Mouse (Mus musculus) lung, embryonic 16.5 days (tissue): ENCODE data around the gene Pex26. TPM values are rescaled to one million over a fixed set of nuclear protein-coding genes. Genes with fewer than 3 reads are reported as not detected.
A peak's percentile ranks its signal among the peaks of the same experiment; 100 is the strongest.

Experiments
- ATAC-seq: fragments of 200-750 bp; cut with Nextera tagmentation; 2 replicates; pipeline ENCODE4 v1.8.0; 2017; ENCODE audit warnings: low read depth, mild to moderate bottlenecking, moderate library complexity
- H3K27ac ChIP-seq: fragments of 300-500 bp; sonication (generic); 2 replicates; pipeline ENCODE4 v1.5.1; 2014; ENCODE audit warnings: mild to moderate bottlenecking, control low read depth, low read length
- H3K27me3 ChIP-seq: fragments of 300-500 bp; sonication (generic); 2 replicates; pipeline ENCODE4 v1.6.1; 2014; ENCODE audit warnings: low read depth, low read length, mixed read lengths; ENCODE audit not compliant: control insufficient read depth, insufficient read depth
- H3K36me3 ChIP-seq: fragments of 300-500 bp; sonication (generic); 2 replicates; pipeline ENCODE4 v1.6.1; 2014; ENCODE audit warnings: low read length; ENCODE audit not compliant: control insufficient read depth, insufficient read depth
- H3K4me1 ChIP-seq: fragments of 300-500 bp; sonication (generic); replicated peaks from 2 replicates; pipeline ENCODE4 v1.6.1; 2014; ENCODE audit warnings: low read length, mixed read lengths; ENCODE audit not compliant: control insufficient read depth, insufficient read depth
- H3K4me2 ChIP-seq: fragments of 300-500 bp; sonication (generic); 2 replicates; pipeline ENCODE4 v1.6.1; 2014; ENCODE audit warnings: low read depth, low read length, control low read depth
- H3K4me3 ChIP-seq: fragments of 300-500 bp; sonication (generic); 2 replicates; pipeline ENCODE4 v1.5.1; 2014; ENCODE audit warnings: mild to moderate bottlenecking, low read length, control low read depth
- H3K9ac ChIP-seq: fragments of 300-500 bp; sonication (generic); 2 replicates; pipeline ENCODE4 v1.6.1; 2014; ENCODE audit warnings: low read length, control low read depth
- H3K9me3 ChIP-seq: fragments of 300-500 bp; sonication (generic); 2 replicates; pipeline ENCODE4 v1.6.1; 2016; ENCODE audit warnings: low read length; ENCODE audit not compliant: control insufficient read depth
- WGBS: fragments of 180-500 bp; shearing (Covaris S2); extraction: QIAGEN DNeasy Blood & Tissue Kit; methylation state at CpG from one replicate; pipeline ENCODE4 v1.1.7; 2014; 5-methylcytosine and 5-hydroxymethylcytosine counted together
- polyA plus RNA-seq: library from polyadenylated mRNA; unstranded; fragments of >200 nt; fragmentation: Nextera tagmentation; extraction: Ambion mirVana; gene quantifications from 2 replicates; pipeline ENCODE4 v1.2.1, GENCODE M21; 2015

The Pex26 gene
- polyA plus RNA-seq, 1 experiment from 2014 or later, result 15.6 TPM

DNA sequence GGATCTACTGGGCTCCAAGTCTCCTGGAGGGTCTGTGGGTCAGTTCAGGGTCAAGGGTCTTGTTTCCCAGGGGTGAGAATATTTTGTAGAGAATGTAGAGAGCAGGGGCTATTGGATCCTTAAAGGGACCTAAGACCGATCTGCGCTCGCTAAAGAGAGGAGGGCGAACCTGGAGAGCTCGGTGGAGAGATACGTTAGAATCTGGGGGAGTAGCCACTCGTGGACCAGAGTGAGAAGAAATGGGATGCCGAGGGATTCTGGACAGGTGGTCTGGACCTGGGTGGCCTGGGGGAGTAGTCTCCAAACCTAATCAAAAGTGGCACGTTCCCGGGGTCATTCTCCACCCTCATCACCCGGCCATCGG lies 27.4 kb downstream of the Pex26 start:
- no peaks in the 10 kb centered on the region for H3K36me3 ChIP-seq
- H3K9me3 ChIP-seq, result no peaks in the 10 kb centered on the region
- peak overlapping the region; percentile 43 for H3K4me3 ChIP-seq
- H3K9ac ChIP-seq, result peak overlapping the region; percentile 51
- H3K27me3 ChIP-seq, result peaks cover 7% of the 10 kb centered on the region
- H3K4me1 ChIP-seq, result peaks cover 19% of the 10 kb centered on the region
- peak overlapping the region; percentile 54 for H3K4me2 ChIP-seq
- WGBS, result 2% methylated on average over 12 of the region's 12 CpGs
- peak; percentile 10; the same call in 1 of the 2 replicates for ATAC-seq
- H3K27ac ChIP-seq, result peak overlapping the region; percentile 53

DNA sequence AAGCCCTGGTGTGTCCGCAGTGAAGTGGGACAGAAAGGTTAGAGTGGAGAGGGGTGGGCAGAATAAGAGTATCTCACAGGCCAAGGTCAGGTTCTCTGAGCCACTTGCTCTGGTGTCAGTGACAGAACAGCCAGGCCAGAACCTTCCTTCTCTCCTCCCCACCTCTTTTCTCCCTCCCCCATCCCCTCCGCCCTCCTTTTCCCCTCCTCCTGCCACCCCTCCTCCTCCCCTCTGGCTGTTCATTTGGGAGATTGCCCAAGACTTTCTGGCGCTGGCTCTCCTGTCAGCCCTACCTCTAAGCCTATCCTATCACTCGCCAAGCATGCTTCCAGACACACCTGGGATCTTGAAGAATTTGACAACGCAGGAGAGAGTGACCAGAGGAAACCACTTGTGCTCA lies 28.3 kb downstream of the Pex26 start:
- Histone ChIP-seq H3K9me3 (no peaks in the 10 kb centered on the region), H3K4me3 (peak overlapping the region; percentile 43), H3K9ac (peak overlapping the region; percentile 51), H3K4me1 (peaks cover 19% of the 10 kb centered on the region), H3K27me3 (peaks cover 7% of the 10 kb centered on the region), H3K36me3 (no peaks in the 10 kb centered on the region), H3K27ac (peak overlapping the region; percentile 58), H3K4me2 (peak overlapping the region; percentile 54)
- WGBS, result 5% methylated on average over 5 of the region's 5 CpGs
- peak; percentile 32 for ATAC-seq

DNA sequence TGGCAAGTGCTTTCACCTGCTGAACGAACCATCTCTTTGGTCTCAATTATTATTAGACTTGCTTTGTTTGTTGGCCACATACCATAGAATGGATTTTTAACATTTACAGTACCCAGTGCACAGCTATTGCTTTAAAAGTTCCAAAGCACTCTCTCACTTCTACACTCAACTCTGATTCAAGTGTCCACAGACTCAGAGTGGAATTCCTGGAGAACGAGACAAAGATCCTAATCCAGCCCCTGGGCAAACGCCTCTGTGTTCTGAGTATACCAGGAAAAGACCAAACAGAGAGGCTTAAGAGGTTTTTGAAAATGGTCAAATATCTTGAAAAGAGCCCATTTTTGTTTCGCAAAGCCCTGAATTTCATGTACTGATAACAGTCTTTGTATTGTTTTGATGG lies 29.5 kb downstream of the Pex26 start:
- ATAC-seq, result peak; percentile 39; the same call in 1 of the 2 replicates
- H3K36me3 ChIP-seq, result no peaks in the 10 kb centered on the region
- no peak overlapping the region for H3K4me2 ChIP-seq
- WGBS, result 52% methylated on average over 4 of the region's 4 CpGs
- peak overlapping the region; percentile 71 for H3K27ac ChIP-seq
- H3K9me3 ChIP-seq, result no peaks in the 10 kb centered on the region
- H3K9ac ChIP-seq, result no peak overlapping the region
- peaks cover 19% of the 10 kb centered on the region for H3K4me1 ChIP-seq
- H3K4me3 ChIP-seq, result no peak overlapping the region
- H3K27me3 ChIP-seq, result peaks cover 7% of the 10 kb centered on the region

DNA sequence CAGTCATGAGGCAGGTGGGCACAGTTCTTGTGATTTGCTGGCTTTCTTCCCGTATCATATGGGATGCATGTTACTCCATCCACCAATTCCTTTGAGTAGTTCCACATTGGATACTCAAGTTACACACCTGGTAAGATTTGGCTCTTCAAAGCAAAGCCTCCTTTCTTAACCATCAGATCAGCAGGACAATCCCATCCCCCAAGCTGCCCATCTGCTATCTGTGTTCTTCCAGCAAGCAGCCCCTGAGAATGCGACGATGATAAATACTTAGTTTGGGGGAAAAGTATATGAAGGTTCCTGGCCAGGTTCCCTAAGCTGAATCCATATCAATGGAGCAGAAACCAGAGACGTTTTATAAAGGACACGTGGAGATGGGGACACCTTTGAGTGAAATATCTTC lies 30.8 kb downstream of the Pex26 start:
- ATAC-seq, result no peak
- Histone ChIP-seq H3K27me3 (peaks cover 7% of the 10 kb centered on the region), H3K4me3 (no peak overlapping the region), H3K4me2 (no peak overlapping the region), H3K36me3 (no peaks in the 10 kb centered on the region), H3K9me3 (no peaks in the 10 kb centered on the region), H3K9ac (no peak overlapping the region), H3K4me1 (peaks cover 19% of the 10 kb centered on the region), H3K27ac (no peak overlapping the region)
- 74% methylated on average over 5 of the region's 5 CpGs for WGBS

DNA sequence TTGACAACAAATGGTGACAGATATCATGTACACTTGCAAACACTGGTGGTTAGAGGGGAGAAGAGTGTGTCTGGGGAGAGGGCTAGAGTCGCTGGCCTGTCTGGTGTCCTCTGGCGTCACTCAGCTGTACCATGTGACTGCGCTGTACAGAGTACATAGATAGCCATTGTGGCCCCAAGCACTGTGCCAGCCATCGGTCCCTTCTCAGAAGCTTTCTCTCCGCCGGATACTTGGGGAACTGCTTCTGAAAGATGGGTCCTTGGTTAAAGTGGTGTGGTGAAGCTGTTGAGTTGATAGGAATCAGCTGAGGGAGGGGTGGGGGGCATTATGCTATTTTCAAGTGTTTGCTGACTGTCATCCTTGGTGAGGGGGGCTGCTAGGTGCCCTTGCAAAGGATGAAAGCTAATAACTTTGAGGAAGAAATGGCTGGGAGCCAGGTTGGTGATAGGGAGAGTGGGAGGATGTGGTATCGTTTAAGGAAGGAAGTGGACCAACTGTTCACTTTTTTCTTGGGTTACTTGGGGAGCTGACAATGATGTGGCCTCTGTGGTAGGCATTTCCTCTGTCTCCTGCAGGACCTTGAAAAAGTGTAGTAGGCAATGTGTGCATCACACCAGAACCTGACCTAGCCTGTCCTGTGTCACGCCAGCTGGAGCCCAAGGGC lies 31.3 kb downstream of the Pex26 start:
- no peak overlapping the region for H3K9ac ChIP-seq
- H3K4me3 ChIP-seq, result no peak overlapping the region
- no peak for ATAC-seq
- 56% methylated on average over 8 of the region's 8 CpGs for WGBS
- H3K9me3 ChIP-seq, result no peaks in the 10 kb centered on the region
- no peak overlapping the region for H3K4me2 ChIP-seq
- no peaks in the 10 kb centered on the region for H3K36me3 ChIP-seq
- no peak overlapping the region for H3K27ac ChIP-seq
- peaks cover 19% of the 10 kb centered on the region for H3K4me1 ChIP-seq
- peaks cover 7% of the 10 kb centered on the region for H3K27me3 ChIP-seq

DNA sequence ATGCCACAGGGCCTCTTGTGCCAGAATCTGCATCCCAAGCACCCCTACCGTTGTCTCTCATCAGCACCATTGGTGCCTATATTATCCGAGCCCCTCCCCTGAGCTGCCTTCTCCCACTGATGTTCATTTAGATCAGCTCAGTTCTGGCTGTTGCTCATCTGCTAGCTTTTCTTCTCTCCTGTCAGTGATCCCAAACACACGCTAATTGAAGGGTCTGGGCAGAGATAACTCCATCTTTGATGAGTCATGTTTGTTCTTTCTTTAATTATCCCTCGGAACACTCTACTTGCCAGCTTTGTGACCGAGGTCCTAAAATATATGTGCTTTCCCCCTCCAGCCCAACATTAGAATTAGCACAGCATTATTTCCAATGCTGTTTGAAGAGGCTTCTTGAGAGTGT lies 31.9 kb downstream of the Pex26 start:
- WGBS, result 60% methylated on average over 5 of the region's 5 CpGs
- ATAC-seq, result no peak
- no peaks in the 10 kb centered on the region for H3K36me3 ChIP-seq

DNA sequence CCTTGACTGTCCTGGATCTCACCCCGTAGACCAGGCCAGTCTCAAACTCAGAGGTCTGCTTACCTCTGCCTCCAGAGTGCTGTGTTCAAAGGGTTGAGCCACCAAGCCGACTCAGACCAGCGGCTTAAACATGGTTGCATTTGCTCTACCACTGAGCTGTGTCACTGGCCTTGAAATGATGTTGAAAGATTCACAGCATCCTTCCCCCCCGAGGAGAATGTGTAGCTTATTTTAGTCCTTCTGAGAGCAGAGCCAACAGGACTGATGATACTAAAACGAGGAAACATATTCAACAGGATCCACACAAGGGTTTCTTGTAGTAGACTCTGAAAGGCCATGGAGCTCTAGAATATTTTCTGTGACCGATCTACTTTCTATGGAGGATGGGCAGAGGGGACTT lies 32.4 kb downstream of the Pex26 start:
- no peak overlapping the region for H3K27ac ChIP-seq

More for the DNA sequence above, 31.9 kb downstream of the Pex26 start:
- peaks cover 7% of the 10 kb centered on the region for H3K27me3 ChIP-seq
- no peak overlapping the region for H3K4me2 ChIP-seq
- H3K27ac ChIP-seq, result no peak overlapping the region
- H3K4me3 ChIP-seq, result no peak overlapping the region
- peaks cover 19% of the 10 kb centered on the region for H3K4me1 ChIP-seq
- H3K9me3 ChIP-seq, result no peaks in the 10 kb centered on the region
- no peak overlapping the region for H3K9ac ChIP-seq

DNA sequence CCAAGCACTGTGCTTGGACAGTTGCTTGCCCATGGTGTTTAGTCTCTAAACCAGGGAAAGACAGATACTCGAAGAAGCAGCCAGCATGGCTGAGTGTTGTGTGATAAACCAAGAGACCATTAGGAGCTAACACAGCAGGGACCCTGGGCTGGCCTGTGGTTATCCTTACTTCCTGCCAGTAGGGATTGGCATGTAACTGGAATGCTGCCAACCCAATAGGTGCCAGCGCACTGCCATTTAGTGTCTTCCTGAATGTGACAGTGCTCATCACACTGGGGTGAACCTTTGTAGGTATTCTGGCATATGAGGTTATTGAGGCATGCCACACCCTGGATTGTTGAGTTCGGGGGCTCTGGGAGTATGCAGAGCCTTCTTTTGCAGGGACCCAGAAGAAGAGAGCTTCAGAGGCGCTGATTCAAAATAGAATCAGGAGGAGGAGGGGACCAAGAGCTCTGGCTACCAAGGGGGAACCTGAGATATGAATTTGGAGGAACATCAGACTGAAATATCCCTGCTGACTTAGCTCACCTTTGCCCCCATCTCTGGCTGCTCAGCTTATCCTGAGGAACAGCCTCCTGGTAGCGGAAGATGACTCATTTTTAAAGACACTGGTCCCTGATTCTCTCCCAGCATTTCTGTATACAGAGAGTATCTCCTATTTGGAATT lies 33.3 kb downstream of the Pex26 start:
- Histone ChIP-seq H3K27me3 (no peaks in the 10 kb centered on the region), H3K27ac (no peak overlapping the region), H3K4me3 (no peak overlapping the region), H3K4me1 (peaks cover 11% of the 10 kb centered on the region; the same call in 1 of the 2 replicates), H3K9ac (no peak overlapping the region), H3K9me3 (no peaks in the 10 kb centered on the region), H3K4me2 (no peak overlapping the region), H3K36me3 (no peaks in the 10 kb centered on the region)
- ATAC-seq, result no peak
- 72% methylated on average over 5 of the region's 5 CpGs for WGBS

More for the DNA sequence above, 32.4 kb downstream of the Pex26 start:
- 79% methylated on average over 6 of the region's 6 CpGs for WGBS
- Histone ChIP-seq H3K27me3 (peaks cover 5% of the 10 kb centered on the region), H3K4me1 (peaks cover 19% of the 10 kb centered on the region), H3K4me2 (no peak overlapping the region), H3K9ac (no peak overlapping the region), H3K36me3 (no peaks in the 10 kb centered on the region), H3K4me3 (no peak overlapping the region), H3K9me3 (no peaks in the 10 kb centered on the region)
- no peak for ATAC-seq

DNA sequence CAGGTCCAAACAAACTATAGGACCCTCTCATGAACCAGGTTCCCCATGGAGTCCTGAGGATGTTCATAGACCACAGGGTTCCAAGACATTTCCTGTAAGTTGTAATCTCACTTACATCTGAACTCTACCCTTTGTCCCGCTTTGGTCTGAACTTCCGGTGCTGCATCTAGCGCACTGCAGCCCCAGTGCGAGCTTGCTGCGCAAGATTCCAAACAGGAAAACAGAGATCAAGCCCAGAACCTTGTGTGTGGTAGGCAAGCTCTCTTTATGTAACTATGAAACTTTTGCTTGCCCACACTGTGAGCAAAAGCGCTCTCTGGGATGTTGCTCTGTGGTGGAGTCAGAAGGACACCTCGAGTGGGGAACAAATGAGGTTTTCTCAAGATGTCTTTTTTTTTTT lies 34.5 kb downstream of the Pex26 start:
- no peaks in the 10 kb centered on the region for H3K27me3 ChIP-seq
- peaks cover 9% of the 10 kb centered on the region; the same call in 1 of the 2 replicates for H3K4me1 ChIP-seq
- no peak overlapping the region for H3K4me3 ChIP-seq
- no peak overlapping the region for H3K4me2 ChIP-seq
- H3K9ac ChIP-seq, result no peak overlapping the region
- WGBS, result 79% methylated on average over 7 of the region's 7 CpGs
- H3K36me3 ChIP-seq, result no peaks in the 10 kb centered on the region
- no peak overlapping the region for H3K27ac ChIP-seq
- ATAC-seq, result no peak
- H3K9me3 ChIP-seq, result no peaks in the 10 kb centered on the region
